ENCODE assay signal across 8 mouse cellular contexts in the genomic region with DNA sequence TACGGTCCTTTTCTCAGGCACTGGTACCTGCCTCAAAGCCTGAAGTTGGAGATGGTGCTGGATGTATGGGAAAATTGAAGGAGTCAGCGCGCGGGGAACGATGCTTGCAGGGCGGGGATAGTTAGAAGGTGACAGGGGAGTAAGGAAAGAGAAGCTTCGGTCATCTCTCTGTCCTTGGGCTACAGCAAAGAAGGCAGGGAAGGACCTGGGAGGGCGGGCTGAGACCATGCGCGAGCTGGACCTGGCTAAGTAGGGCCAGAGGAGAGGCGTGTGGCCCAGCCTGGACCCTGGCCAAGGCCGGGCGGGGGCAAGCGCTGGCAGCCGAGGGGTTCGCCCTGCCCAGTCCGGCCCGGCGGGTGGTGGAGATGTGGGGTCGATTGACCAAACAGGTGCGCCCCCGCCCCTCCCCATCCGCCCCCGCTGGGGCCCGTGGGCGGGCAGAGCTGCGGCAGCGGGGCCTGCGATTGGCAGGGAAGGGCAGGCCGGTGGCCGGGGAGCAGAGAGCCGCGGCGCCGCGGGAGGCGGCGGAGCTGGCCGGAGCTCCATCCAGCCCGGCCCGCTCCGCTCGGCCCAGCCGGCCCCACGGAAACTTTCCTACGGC. TPM values are rescaled to one million over a fixed set of nuclear protein-coding genes. Genes with fewer than 3 reads are reported as not detected.
DNase-seq lines count a peak whose midpoint lies in the region; ATAC-seq and TF ChIP-seq lines count a peak whose summit lies in the region.

No protein-coding gene starts in this region.

- H3K36me3 ChIP-seq in ES-E14 (ENCODE audit: control insufficient read depth, insufficient read depth, low read length, poor library complexity, severe bottlenecking), result no peaks in the 10 kb centered on the region
- H3K36me3 ChIP-seq in forebrain, embryonic 16.5 days (ENCODE audit: control insufficient read depth, insufficient read depth), result no peaks in the 10 kb centered on the region
- no peaks in the 10 kb centered on the region for H3K36me3 ChIP-seq in lung, embryonic 16.5 days (ENCODE audit: control insufficient read depth, insufficient read depth, low read length)

- DNase-seq in ES-E14 (ENCODE audit: low read depth, low spot score), result no peak
- DNase-seq in cerebellum, adult 11 months, result peak; percentile 79
- DNase-seq in heart, postnatal 36 days, result peak; percentile 75 to 82
- DNase-seq in layer of hippocampus, adult 8-10 months (ENCODE audit: low spot score in 2 of 2), result peak; percentile 40 to 62
- peak; percentile 64 to 65 for DNase-seq in right cerebral cortex, postnatal 10 days (ENCODE audit: low spot score in 2 of 2)
- no peak for DNase-seq in spleen, adult 12 weeks (ENCODE audit: low spot score)

- peak overlapping the region; percentile 89 for H3K4me2 ChIP-seq in forebrain, embryonic 16.5 days (ENCODE audit: low read length)
- H3K4me2 ChIP-seq in lung, embryonic 16.5 days (ENCODE audit: low read depth, low read length), result peak overlapping the region; percentile 95

- in situ Hi-C loops in ES-E14 (cut with MboI; ENCODE audit: low sequenced_read_pairs in 2 of 2, unreplicated experiment in 2 of 2), result no loop called here

- no peak overlapping the region for H3K27ac ChIP-seq in ES-E14 (ENCODE audit: insufficient read depth, low read depth, low read length, poor library complexity, severe bottlenecking)
- no peak overlapping the region for H3K27ac ChIP-seq in forebrain, embryonic 16.5 days (ENCODE audit: low read length)
- peak overlapping the region; percentile 95 for H3K27ac ChIP-seq in lung, embryonic 16.5 days (ENCODE audit: low read length)

- WGBS in forebrain, embryonic 16.5 days, result under 1% methylated on average over 30 of the region's 46 CpGs
- under 1% methylated on average over 30 of the region's 46 CpGs for WGBS in lung, embryonic 16.5 days

- H3K27me3 ChIP-seq in forebrain, embryonic 16.5 days (replicated peaks; ENCODE audit: control insufficient read depth, insufficient read depth, low read length), result peaks cover 20% of the 10 kb centered on the region
- H3K27me3 ChIP-seq in lung, embryonic 16.5 days (ENCODE audit: control insufficient read depth, insufficient read depth, low read depth, low read length), result peaks cover 14% of the 10 kb centered on the region; the same call in 1 of the 2 replicates

- no peaks in the 10 kb centered on the region for H3K9me3 ChIP-seq in ES-E14 (ENCODE audit: control insufficient read depth, insufficient read depth, low read depth, low read length)
- H3K9me3 ChIP-seq in forebrain, embryonic 16.5 days (ENCODE audit: control insufficient read depth, low read length), result no peaks in the 10 kb centered on the region
- H3K9me3 ChIP-seq in lung, embryonic 16.5 days (ENCODE audit: control insufficient read depth, low read length), result no peaks in the 10 kb centered on the region

- intact Hi-C loops in heart, postnatal 36 days (cut with DNase I), result no loop called here

- peak; percentile 31; the same call in 1 of the 2 replicates for ATAC-seq in forebrain, embryonic 16.5 days
- ATAC-seq in lung, embryonic 16.5 days (ENCODE audit: low read depth), result peak; percentile 75

- H3K4me3 ChIP-seq in ES-E14 (ENCODE audit: insufficient read depth in 1 of 2, low read depth in 1 of 2, low read length in 2 of 2, poor library complexity in 1 of 2, severe bottlenecking in 1 of 2), result peak overlapping the region; percentile 64 to 84
- H3K4me3 ChIP-seq in forebrain, embryonic 16.5 days (replicated peaks; ENCODE audit: low read length), result peak overlapping the region; percentile 48
- H3K4me3 ChIP-seq in lung, embryonic 16.5 days (ENCODE audit: low read length), result peak overlapping the region; percentile 60

- H3K4me1 ChIP-seq in ES-E14 (ENCODE audit: control insufficient read depth in 2 of 2, insufficient read depth in 2 of 2, low read length in 2 of 2, poor library complexity in 1 of 2), result peaks cover 0 to 4% of the 10 kb centered on the region in 2 experiments; a peak in 1 of 4 replicates
- peaks cover 19% of the 10 kb centered on the region for H3K4me1 ChIP-seq in forebrain, embryonic 16.5 days (replicated peaks; ENCODE audit: control insufficient read depth, insufficient read depth, low read length)
- peaks cover 23% of the 10 kb centered on the region for H3K4me1 ChIP-seq in lung, embryonic 16.5 days (replicated peaks; ENCODE audit: control insufficient read depth, insufficient read depth, low read length)

- H3K9ac ChIP-seq in ES-E14 (ENCODE audit: insufficient read depth, low read depth, low read length, poor library complexity, severe bottlenecking), result peak overlapping the region; percentile 59; the same call in 1 of the 2 replicates
- peak overlapping the region; percentile 36 for H3K9ac ChIP-seq in forebrain, embryonic 16.5 days (replicated peaks; ENCODE audit: low read depth, low read length)
- H3K9ac ChIP-seq in lung, embryonic 16.5 days (ENCODE audit: low read length), result peak overlapping the region; percentile 83

TF ChIP-seq in ES-E14, 5 proteins besides CTCF, POLR2A, EP300 and RAD21:
- no peak for TF ChIP-seq CHD2 (IDR thresholded peaks at IDR 0.05; ENCODE audit: low read depth, low read length)
- no peak for TF ChIP-seq HCFC1 (IDR thresholded peaks at IDR 0.05; ENCODE audit: borderline replicate concordance, insufficient read depth, low read length)
- TF ChIP-seq ZNF384 (IDR thresholded peaks at IDR 0.05; ENCODE audit: low read depth, low read length), result no peak
- no peak for TF ChIP-seq ZC3H11A (IDR thresholded peaks at IDR 0.05; ENCODE audit: borderline replicate concordance, low read depth, low read length)
- TF ChIP-seq MAFK (IDR thresholded peaks at IDR 0.05; ENCODE audit: insufficient read depth, low read depth, low read length), result no peak

RNA-seq across cellular contexts. Expression of a gene that starts 24.4 kb away (rescaled TPM):
- 46.9 and 70.6 TPM in 2 replicates for total RNA-seq in ES-E14 (2012; rRNA removed)
- polyA plus RNA-seq in forebrain, embryonic 16.5 days (2015; fragmentation: Nextera tagmentation; extraction: Ambion mirVana), result 39.3 and 42.8 TPM in 2 replicates
- total RNA-seq in heart, postnatal 36 days (2021), result 10 to 100 TPM; 41.7 to 54.2 TPM
- 10 to 100 TPM; 87.5 to 90.5 (median 89.7) TPM for total RNA-seq in layer of hippocampus, adult 8-10 months (2022)
- polyA plus RNA-seq in lung, embryonic 16.5 days (2015; fragmentation: Nextera tagmentation; extraction: Ambion mirVana), result 30.9 and 34.2 TPM in 2 replicates

Comparison
In these comparisons a context has a peak if more than half of its experiments do, and no peak if none do; other contexts are left out.
1. DNase-seq: peak in cerebellum, adult 11 months (single experiment), heart, postnatal 36 days (2 of 2), layer of hippocampus, adult 8-10 months (2 of 2) and right cerebral cortex, postnatal 10 days (2 of 2); none in ES-E14 (single experiment) and spleen, adult 12 weeks (single experiment).
2. Peak in every context shown above with its lines, with median percentiles within 50 percentile points of each other: H3K4me3 ChIP-seq and H3K9ac ChIP-seq.